Mouse (Mus musculus): ENCODE measurements at regions not wholly inside any gene's neighbourhood (a gene's known extent, or its start where the extent isn't known, plus 50 kb on each side); places are given as distances from the start of the nearest gene placed in this dataset.

DNA sequence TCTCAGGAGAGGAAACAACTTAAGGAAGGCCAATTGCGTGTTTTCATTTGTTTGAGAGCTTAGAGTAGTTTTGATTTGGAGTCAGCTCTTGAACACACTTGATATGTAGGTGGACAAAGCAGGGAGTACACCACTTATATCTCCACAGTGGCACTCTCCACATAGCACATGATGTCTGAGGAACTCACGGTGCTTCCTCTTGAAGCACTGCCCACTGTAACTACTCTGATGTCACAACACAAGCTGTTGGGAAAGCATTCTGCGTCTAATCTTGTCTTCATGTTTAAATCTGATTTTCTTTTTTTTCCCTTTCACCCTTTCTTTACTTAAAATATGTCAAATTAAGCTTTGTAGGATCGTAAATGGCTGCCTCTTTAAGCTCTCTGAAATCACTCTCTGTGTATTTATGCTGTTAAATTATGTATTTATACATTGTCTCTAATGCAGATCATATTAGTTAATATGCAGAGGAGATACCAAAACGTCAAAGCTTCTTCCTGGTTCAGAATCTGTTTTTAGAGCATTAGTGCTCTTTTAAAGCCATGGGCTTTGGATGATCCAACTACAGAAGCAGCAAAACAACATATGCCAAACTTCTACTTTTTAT, 442.4 kb upstream of the Arglu1 start:
- Histone ChIP-seq H3K36me3 (replicated peaks; ENCODE audit: control insufficient read depth, insufficient read depth, low read depth) (no peaks in the 10 kb centered on the region), H3K9ac (replicated peaks) (no peak overlapping the region), H3K27me3 (ENCODE audit: control insufficient read depth, insufficient read depth, low read length) (no peaks in the 10 kb centered on the region), H3K4me3 (ENCODE audit: insufficient read depth in 1 of 2, low read depth in 2 of 2, low read length in 2 of 2) (no peak overlapping the region), H3K27ac (no peak overlapping the region), H3K4me1 (replicated peaks; ENCODE audit: control insufficient read depth in 2 of 2, insufficient read depth in 2 of 2, low read length in 1 of 2) (no peaks in the 10 kb centered on the region), H3K4me2 (ENCODE audit: low read depth) (no peak overlapping the region), H3K9me3 (ENCODE audit: control insufficient read depth, low read length) (no peaks in the 10 kb centered on the region)
- TF ChIP-seq CTCF (IDR thresholded peaks at IDR 0.05; ENCODE audit: low read depth) = no peak
- TF ChIP-seq EP300 (IDR thresholded peaks at IDR 0.05; ENCODE audit: low read depth) = no peak
- WGBS (ENCODE audit: insufficient replicate concordance) = 51% methylated on average over 5 of the region's 5 CpGs
- DNase-seq (ENCODE audit: low read depth in 3 of 3, low spot score in 3 of 3) (no peak), ATAC-seq (ENCODE audit: insufficient read depth) (no peak)

DNA sequence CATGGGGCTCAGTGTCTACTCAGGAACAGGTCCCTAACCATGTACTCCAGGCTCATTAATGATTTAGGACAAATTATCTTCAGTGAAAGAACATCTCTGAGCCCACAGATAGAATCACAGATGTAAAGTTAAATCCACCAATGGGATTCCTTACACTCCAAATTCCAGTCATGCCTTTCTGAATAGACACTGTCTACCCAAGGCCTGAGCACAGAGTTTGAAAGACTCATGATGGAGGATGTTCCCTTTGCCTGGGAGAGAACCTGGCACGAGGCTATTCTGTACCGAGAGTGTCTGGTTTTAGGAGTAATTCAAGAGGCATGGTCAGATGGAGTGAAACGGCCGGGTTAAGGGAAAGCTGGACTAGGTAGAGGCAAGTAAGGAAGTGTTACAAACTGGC, 440.9 kb upstream of the Arglu1 start:
- no peak overlapping the region for H3K9ac ChIP-seq (replicated peaks)
- H3K4me1 ChIP-seq (replicated peaks; ENCODE audit: control insufficient read depth in 2 of 2, insufficient read depth in 2 of 2, low read length in 1 of 2) = no peaks in the 10 kb centered on the region
- no peaks in the 10 kb centered on the region for H3K36me3 ChIP-seq (replicated peaks; ENCODE audit: control insufficient read depth, insufficient read depth, low read depth)
- no peak overlapping the region for H3K4me3 ChIP-seq (ENCODE audit: insufficient read depth in 1 of 2, low read depth in 2 of 2, low read length in 2 of 2)
- WGBS (ENCODE audit: insufficient replicate concordance) = 66% methylated on average over 4 of the region's 4 CpGs
- TF ChIP-seq EP300 (IDR thresholded peaks at IDR 0.05; ENCODE audit: low read depth) (no peak), CTCF (IDR thresholded peaks at IDR 0.05; ENCODE audit: low read depth) (no peak)
- DNase-seq (ENCODE audit: low read depth in 3 of 3, low spot score in 3 of 3) (no peak), ATAC-seq (ENCODE audit: insufficient read depth) (no peak)
- H3K27me3 ChIP-seq (ENCODE audit: control insufficient read depth, insufficient read depth, low read length) = no peaks in the 10 kb centered on the region
- H3K27ac ChIP-seq = no peak overlapping the region
- no peaks in the 10 kb centered on the region for H3K9me3 ChIP-seq (ENCODE audit: control insufficient read depth, low read length)
- no peak overlapping the region for H3K4me2 ChIP-seq (ENCODE audit: low read depth)

DNA sequence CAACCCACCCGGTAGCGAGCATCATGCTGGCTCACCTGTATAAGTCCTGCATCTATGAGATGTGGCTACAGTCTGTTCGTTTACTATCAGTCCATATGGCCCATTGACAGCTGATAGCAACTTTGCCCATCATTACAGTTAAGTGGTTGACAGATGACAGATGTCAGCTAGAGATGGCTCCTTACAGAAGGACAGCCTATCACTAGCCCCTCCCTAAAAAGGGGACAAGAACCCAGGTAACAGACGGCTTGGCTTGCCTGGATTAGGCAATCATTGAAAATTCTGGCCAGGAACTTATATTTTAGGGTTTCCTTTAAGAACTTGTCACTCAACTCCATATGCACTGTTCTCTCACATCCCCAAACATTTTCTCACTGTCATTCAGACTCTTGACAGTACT, 434.2 kb upstream of the Arglu1 start:
- no peak overlapping the region for H3K9ac ChIP-seq (replicated peaks)
- no peaks in the 10 kb centered on the region for H3K9me3 ChIP-seq (ENCODE audit: control insufficient read depth, low read length)
- no peak overlapping the region for H3K4me3 ChIP-seq (ENCODE audit: insufficient read depth in 1 of 2, low read depth in 2 of 2, low read length in 2 of 2)
- no peaks in the 10 kb centered on the region for H3K27me3 ChIP-seq (ENCODE audit: control insufficient read depth, insufficient read depth, low read length)
- ATAC-seq (ENCODE audit: insufficient read depth) = no peak
- no peak overlapping the region for H3K27ac ChIP-seq
- TF ChIP-seq CTCF (IDR thresholded peaks at IDR 0.05; ENCODE audit: low read depth) (no peak), EP300 (IDR thresholded peaks at IDR 0.05; ENCODE audit: low read depth) (no peak)
- H3K4me1 ChIP-seq (replicated peaks; ENCODE audit: control insufficient read depth in 2 of 2, insufficient read depth in 2 of 2, low read length in 1 of 2) = no peaks in the 10 kb centered on the region
- H3K36me3 ChIP-seq (replicated peaks; ENCODE audit: control insufficient read depth, insufficient read depth, low read depth) = no peaks in the 10 kb centered on the region
- DNase-seq (ENCODE audit: low read depth in 3 of 3, low spot score in 3 of 3) = no peak
- WGBS (ENCODE audit: insufficient replicate concordance) = 58% methylated on average over 4 of the region's 4 CpGs
- no peak overlapping the region for H3K4me2 ChIP-seq (ENCODE audit: low read depth)

DNA sequence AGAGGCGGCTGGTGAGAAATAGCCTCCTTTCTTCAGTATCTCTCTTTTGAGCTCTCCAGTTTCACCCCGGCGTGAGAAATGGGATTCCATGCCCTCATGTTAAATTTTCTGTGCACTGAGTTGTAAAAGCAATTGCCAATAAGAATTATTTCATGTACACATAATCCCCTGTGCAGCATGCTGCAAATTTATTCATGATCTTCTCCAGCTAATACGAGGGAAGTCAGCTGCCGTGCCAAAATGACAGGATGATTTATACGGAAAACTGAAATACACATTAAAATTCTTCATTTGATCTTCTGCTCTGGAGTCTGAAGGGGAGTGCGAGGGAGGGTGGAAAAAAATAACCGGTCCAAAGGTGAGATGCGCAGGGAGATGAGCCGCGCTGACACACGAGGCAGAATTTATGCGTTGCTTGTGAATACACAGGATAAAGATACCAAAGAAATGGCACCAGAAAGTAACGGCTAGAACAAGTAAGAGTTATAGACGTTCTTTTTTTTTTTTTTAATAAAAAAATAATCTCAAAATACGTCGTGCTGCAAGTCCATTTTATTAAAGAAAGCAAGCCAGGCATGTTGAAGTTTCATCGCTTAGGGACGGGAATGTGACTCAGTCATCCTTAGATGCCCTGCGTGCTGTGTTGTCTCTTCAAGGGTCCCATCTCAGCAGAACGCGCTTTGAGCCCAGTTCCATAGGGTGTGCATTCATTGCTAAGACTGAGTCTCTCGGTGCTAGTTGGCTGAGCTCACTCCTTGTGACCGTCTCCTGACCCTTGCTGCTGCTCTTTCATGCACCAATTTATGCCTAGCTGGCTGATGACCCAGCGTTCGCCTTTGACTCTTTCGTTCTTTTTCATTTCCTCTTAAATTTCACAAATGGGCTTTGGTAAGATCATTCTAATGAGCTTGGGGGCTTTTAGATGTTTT, 427.8 kb upstream of the Arglu1 start:
- 74% methylated on average over 27 of the region's 27 CpGs for WGBS (ENCODE audit: insufficient replicate concordance)
- H3K9ac ChIP-seq (replicated peaks) = no peak overlapping the region
- H3K4me1 ChIP-seq (replicated peaks; ENCODE audit: control insufficient read depth in 2 of 2, insufficient read depth in 2 of 2, low read length in 1 of 2) = no peaks in the 10 kb centered on the region
- no peak overlapping the region for H3K4me3 ChIP-seq (ENCODE audit: insufficient read depth in 1 of 2, low read depth in 2 of 2, low read length in 2 of 2)
- ATAC-seq (ENCODE audit: insufficient read depth) (no peak), DNase-seq (ENCODE audit: low read depth in 3 of 3, low spot score in 3 of 3) (no peak)
- no peaks in the 10 kb centered on the region for H3K36me3 ChIP-seq (replicated peaks; ENCODE audit: control insufficient read depth, insufficient read depth, low read depth)
- H3K27ac ChIP-seq = no peak overlapping the region
- H3K4me2 ChIP-seq (ENCODE audit: low read depth) = no peak overlapping the region
- no peak for TF ChIP-seq CTCF (IDR thresholded peaks at IDR 0.05; ENCODE audit: low read depth)
- no peak for TF ChIP-seq EP300 (IDR thresholded peaks at IDR 0.05; ENCODE audit: low read depth)
- no peaks in the 10 kb centered on the region for H3K9me3 ChIP-seq (ENCODE audit: control insufficient read depth, low read length)
- H3K27me3 ChIP-seq (ENCODE audit: control insufficient read depth, insufficient read depth, low read length) = no peaks in the 10 kb centered on the region

DNA sequence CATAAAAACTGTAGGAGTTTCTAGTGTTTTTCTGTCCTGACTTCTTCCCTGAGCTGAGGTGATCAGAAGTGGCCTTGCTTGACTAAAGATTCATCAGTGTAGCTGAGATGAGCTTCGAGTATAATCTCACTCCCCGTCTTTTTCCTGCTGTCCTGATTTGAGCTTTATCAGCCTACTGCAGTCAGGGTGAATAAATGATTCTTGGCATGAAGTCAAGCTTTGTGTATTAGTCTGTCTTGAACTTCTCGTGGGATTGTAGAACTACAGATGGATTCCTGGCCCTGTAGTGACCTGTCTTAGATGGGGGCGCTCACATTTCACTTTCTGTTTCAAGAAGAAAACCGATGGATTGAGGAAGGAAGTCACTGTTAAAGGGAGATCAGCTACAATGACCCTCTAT, 405.7 kb upstream of the Arglu1 start:
- Histone ChIP-seq H3K9ac (replicated peaks) (no peak overlapping the region), H3K4me2 (ENCODE audit: low read depth) (no peak overlapping the region), H3K27me3 (ENCODE audit: control insufficient read depth, insufficient read depth, low read length) (no peaks in the 10 kb centered on the region), H3K9me3 (ENCODE audit: control insufficient read depth, low read length) (no peaks in the 10 kb centered on the region), H3K27ac (no peak overlapping the region), H3K4me3 (ENCODE audit: insufficient read depth in 1 of 2, low read depth in 2 of 2, low read length in 2 of 2) (no peak overlapping the region), H3K36me3 (replicated peaks; ENCODE audit: control insufficient read depth, insufficient read depth, low read depth) (no peaks in the 10 kb centered on the region), H3K4me1 (replicated peaks; ENCODE audit: control insufficient read depth in 2 of 2, insufficient read depth in 2 of 2, low read length in 1 of 2) (peaks cover 0 to 3% of the 10 kb centered on the region in 2 experiments; a peak in 2 of 4 replicates)
- no peak for ATAC-seq (ENCODE audit: insufficient read depth)
- DNase-seq (ENCODE audit: low read depth in 3 of 3, low spot score in 3 of 3) = no peak
- 17% methylated on average over 5 of the region's 5 CpGs for WGBS (ENCODE audit: insufficient replicate concordance)
- TF ChIP-seq CTCF (IDR thresholded peaks at IDR 0.05; ENCODE audit: low read depth) (no peak), EP300 (IDR thresholded peaks at IDR 0.05; ENCODE audit: low read depth) (no peak)
